Mouse (Mus musculus) embryo, embryonic 9.5 days (tissue): ENCODE results near the gene Entr1.
A peak's percentile ranks its signal among the peaks of the same experiment; 100 is the strongest.

Experiments used
- DNase-seq: peaks from one replicate; pipeline ENCODE4 v3.0.0-alpha.2; 2017; ENCODE audit errors: extremely low spot score

Entr1 gene

GRCm38 (mm10) chr2:26389154-26389690 is at the start of gene Entr1, which contains the start of gene Pmpca:
TSS of gene Entr1 (minus strand) at chr2:26389316.
TSS of gene Pmpca (plus strand) at chr2:26389339.
- peak; percentile 80 for DNase-seq

- DNase-seq: no peak
Measured at GRCm38 (mm10) chr2:26438373-26438772, 49.3 kb upstream of the Entr1 start.

- no peak for DNase-seq
Measured at GRCm38 (mm10) chr2:26437221-26437620, 48.1 kb upstream of the Entr1 start.

GRCm38 (mm10) chr2:26434791-26435572 is 45.9 kb upstream of the Entr1 start:
- no peak for DNase-seq

GRCm38 (mm10) chr2:26429851-26430250 is 40.7 kb upstream of the Entr1 start:
- no peak for DNase-seq

GRCm38 (mm10) chr2:26424541-26424940 is 35.4 kb upstream of the Entr1 start:
- DNase-seq: no peak

GRCm38 (mm10) chr2:26423086-26423485 is 34.0 kb upstream of the Entr1 start:
- DNase-seq: no peak

- no peak for DNase-seq
Measured at GRCm38 (mm10) chr2:26421969-26422368, 32.9 kb upstream of the Entr1 start.

GRCm38 (mm10) chr2:26418120-26418519 is 29.0 kb upstream of the Entr1 start:
- no peak for DNase-seq

- DNase-seq: no peak
Measured at GRCm38 (mm10) chr2:26417066-26417465, 27.9 kb upstream of the Entr1 start.

GRCm38 (mm10) chr2:26410931-26411411 is 21.9 kb upstream of the Entr1 start:
- no peak for DNase-seq

- DNase-seq: no peak
Measured at GRCm38 (mm10) chr2:26410091-26410490, 21.0 kb upstream of the Entr1 start.

- DNase-seq: no peak
Measured at GRCm38 (mm10) chr2:26409362-26409761, 20.2 kb upstream of the Entr1 start.

GRCm38 (mm10) chr2:26408515-26409356 is 19.6 kb upstream of the Entr1 start, which contains the start of gene Inpp5e:
TSS of gene Inpp5e (minus strand) at chr2:26409203.
- DNase-seq: peak; percentile 99

- DNase-seq: no peak
Measured at GRCm38 (mm10) chr2:26403306-26403705, 14.2 kb upstream of the Entr1 start.

GRCm38 (mm10) chr2:26402265-26402664 is 13.1 kb upstream of the Entr1 start:
- no peak for DNase-seq

- no peak for DNase-seq
Measured at GRCm38 (mm10) chr2:26401023-26401422, 11.9 kb upstream of the Entr1 start.

GRCm38 (mm10) chr2:26400296-26400695 is 11.2 kb upstream of the Entr1 start:
- DNase-seq: no peak

- DNase-seq: no peak
Measured at GRCm38 (mm10) chr2:26399647-26400046, 10.5 kb upstream of the Entr1 start.

- no peak for DNase-seq
Measured at GRCm38 (mm10) chr2:26398978-26399377, 9.9 kb upstream of the Entr1 start.

GRCm38 (mm10) chr2:26391617-26392016 is 2.5 kb upstream of the Entr1 start:
- DNase-seq: no peak

- no peak for DNase-seq
Measured at GRCm38 (mm10) chr2:26390954-26391353, 1.8 kb upstream of the Entr1 start.
